Mouse (Mus musculus) liver, embryonic 14.5 days (tissue): ENCODE results near the gene Peli1.

ENCODE experiments used
- CTCF ChIP-seq: IDR thresholded peaks from 2 replicates; pipeline ENCODE4 v1.5.1; 2016; ENCODE audit warnings: antibody characterized with exemption, low read depth, control low read depth
- EP300 ChIP-seq: IDR thresholded peaks from 2 replicates; pipeline ENCODE4 v1.6.1; 2016; ENCODE audit warnings: antibody characterized with exemption, low read depth

GRCm38 (mm10) chr11:21107120-21107519 lies 16.0 kb downstream of the Peli1 start:
- TF ChIP-seq CTCF (no peak), EP300 (no peak)
